Mouse (Mus musculus): ENCODE measurements around the gene Nfatc2.

The Nfatc2 gene

GRCm38 (mm10) chr2:168441494-168441893 lies 160.0 kb downstream of the Nfatc2 start:
- DNase-seq (ENCODE audit: low read depth, low spot score) = no peak

- no peak for DNase-seq (ENCODE audit: low read depth, low spot score)
Observed at GRCm38 (mm10) chr2:168440918-168441328, 160.5 kb downstream of the Nfatc2 start.

- no peak for DNase-seq (ENCODE audit: low read depth, low spot score)
Observed at GRCm38 (mm10) chr2:168438981-168439452, 162.4 kb downstream of the Nfatc2 start.

DNA sequence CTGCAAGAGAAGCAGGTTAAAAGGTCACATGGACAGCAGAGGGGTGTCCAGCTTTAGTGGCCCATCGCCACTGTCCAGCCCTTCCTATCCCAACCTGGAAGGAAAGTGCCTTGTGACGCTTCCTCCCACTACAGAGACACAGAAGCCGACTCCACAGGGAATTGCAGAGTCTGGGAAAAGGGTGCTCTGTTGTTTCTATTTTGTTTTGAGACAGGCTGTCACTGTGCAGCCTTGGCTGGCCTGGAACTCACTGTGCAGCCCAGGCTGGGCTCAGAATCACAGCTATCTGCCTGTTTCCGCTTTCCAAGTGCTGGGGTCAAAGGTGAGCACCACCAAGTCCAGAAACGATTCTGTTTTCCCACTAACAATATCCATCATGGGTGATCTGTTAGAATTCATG lies 167.3 kb downstream of the Nfatc2 start:
- DNase-seq (ENCODE audit: low read depth, low spot score) = no peak

DNA sequence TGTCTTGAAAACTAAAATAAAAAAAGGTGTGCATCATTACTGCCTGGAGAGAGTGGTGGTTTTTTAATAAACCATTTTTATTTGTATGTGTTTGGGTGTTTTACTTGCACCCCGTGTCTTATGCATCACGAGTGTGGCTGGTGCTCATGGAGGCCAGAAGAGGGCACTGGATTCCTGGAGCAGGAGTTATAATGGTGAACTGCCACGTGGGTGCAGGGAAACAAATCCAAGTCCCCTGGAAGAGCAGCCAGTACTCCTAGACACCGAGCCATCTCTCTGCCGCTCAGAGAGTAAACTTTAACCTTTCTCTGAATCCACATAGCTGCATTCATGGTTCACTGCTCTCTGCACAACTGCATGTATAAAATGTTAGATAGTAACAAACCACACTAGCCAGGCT lies 168.1 kb downstream of the Nfatc2 start:
- DNase-seq (ENCODE audit: low read depth, low spot score) = no peak

DNA sequence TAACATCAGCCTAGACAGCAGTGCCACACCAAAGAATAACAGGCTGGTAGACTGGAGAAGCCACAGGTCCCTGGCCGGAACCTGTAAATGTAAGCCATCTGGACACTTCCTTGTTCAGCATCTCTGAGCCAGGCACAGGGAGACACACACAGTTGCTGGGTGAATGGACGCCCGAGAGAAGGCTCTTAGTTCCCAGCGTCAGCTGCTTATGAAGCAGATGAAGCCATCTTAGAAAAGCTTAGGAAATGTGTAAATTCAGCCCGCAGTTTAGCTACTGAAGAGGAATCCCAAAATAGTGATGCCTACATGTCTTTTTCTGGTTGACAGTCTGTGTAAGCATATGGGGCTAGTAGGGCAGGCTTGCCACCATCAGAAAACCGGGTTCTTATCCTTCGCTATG lies 169.1 kb downstream of the Nfatc2 start:
- DNase-seq (ENCODE audit: low read depth, low spot score) = no peak

DNA sequence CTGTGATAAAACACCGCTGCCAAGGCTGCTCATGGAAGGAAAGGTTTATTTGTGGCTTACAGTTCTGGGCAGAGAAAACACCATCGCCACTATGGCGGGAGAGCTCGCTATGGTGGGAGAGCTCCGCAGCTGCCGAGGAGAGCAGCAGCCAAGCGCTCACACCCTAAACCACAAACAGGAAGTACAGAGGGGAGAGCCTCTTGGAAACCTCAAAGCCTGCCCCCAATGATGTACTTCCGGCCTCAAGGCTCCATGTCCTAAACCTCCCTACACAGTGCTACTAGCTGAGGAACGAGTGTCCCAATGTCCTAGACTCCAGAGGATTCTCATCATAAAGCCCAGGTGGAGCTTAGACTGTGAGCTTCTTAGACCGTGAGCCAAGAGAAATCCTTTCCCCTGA lies 171.9 kb downstream of the Nfatc2 start:
- DNase-seq (ENCODE audit: low read depth, low spot score) = no peak

DNA sequence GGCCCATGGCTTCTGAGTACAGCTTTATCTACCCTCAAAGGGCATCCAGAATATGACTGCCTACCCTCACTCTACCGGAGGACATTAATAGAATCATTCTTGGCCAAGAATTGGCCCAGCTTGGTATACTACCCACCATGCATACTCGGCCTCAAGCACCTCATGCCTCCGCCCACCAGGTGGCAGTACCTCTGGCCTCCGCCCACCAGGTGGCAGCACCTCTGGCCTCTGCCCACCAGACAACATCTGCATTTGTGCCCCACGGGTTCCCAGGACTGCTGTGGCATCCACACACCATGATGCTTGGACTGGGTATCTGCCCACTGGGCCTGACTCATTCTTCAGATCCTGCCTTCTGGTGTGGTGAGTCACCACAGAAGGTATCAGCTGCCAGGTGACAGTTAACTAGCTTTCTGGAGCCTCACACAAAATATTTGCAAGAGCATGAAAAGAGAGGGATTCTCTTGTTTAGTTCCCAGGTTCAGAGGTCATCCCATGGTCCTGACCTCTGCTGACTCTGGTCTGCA lies 173.0 kb downstream of the Nfatc2 start:
- peak; percentile 81 for DNase-seq (ENCODE audit: low read depth, low spot score)
